Mouse (Mus musculus): ENCODE data around the gene Vrk3. TPM values are rescaled to one million over a fixed set of nuclear protein-coding genes. Genes with fewer than 3 reads are reported as not detected.

The Vrk3 gene
- total RNA-seq, 2 experiments from 2014 or later: 34.8 to 52.3 TPM

DNA sequence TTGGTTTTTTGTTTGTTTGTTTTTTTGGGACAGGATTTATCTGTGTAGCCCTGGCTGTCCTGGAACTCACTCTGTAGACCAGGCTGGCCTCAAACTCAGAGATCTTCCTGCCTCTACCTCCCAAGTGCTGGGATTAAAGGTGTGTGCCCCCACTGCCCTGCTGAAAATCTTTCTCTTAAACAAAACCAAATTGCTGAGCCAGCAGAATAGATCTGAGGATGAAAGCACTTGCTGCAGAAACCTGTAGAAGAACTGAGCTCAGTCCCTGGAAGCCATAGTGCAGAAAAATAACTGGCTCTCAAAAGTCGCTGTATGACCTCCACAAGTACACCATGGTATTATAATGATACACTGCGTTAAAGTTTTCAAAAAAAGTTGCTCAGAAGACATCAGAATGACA is 9.0 kb downstream of the Vrk3 start:
- no peak for ATAC-seq (replicated peaks; ENCODE audit: poor library complexity, severe bottlenecking)

DNA sequence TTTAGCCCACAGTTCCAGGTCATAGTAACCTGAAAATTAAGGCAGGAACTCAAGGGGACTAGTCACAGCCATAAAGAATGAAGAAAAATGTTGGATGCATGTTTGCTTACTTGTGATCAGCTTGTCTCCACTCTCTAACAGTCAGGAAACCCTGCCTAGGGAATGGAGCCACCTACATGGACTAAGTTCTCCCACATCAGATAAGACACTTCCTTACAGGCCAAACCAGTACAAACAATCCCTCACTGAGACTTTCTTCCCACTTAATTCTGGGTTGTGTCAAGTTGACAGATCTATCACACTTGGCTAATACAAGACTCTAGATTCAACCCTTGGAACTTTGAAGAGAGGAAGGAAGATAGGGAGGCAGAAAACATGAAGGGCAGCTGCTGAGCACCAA is 12.2 kb downstream of the Vrk3 start:
- ATAC-seq (replicated peaks; ENCODE audit: poor library complexity, severe bottlenecking): no peak

DNA sequence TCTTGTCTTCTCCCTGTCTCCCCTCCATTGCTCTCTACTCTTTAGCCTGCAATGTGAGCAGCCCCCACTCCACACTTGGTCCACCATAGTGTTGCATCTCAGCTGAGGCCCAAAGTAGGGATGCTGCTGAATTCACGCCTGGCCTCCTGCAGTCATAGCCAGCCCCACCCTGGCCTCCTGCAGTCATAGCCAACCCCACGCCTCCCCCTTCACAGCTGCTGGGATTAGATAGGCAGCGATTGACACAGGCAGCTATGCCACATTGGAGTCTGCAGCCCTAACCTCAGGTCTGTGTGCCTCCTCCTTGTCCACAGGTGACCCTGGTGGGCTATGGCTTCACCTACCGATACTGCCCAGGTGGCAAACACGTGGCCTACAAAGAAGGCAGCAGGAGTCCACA is 19.9 kb downstream of the Vrk3 start:
- ATAC-seq (replicated peaks; ENCODE audit: poor library complexity, severe bottlenecking): no peak

DNA sequence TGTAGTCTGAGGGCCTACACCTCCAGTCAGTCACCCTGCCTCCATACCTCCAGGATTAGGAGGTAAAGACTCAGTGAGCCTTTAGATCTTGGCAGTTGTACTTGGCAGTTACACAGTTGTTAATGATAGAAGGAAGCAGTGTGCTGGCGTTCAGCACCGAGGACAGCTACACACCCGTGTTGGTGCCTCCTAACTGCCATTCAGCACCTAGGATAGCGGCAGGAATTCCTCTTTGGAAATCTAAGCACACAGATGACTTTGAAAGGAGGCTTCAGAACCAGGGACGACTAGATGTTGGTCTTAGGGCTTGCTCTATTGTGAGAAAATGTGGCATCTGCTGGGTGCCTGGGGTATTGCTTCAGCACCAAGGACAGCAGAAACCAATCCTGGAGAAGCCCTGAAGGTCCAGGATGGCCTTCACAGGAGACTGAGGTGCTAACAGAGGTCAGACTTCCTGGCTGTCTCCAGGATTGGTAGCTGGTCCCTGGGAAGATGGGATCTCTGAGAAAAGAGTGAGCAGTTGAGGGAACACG is 21.9 kb downstream of the Vrk3 start:
- ATAC-seq (replicated peaks; ENCODE audit: poor library complexity, severe bottlenecking): peak; percentile 70

DNA sequence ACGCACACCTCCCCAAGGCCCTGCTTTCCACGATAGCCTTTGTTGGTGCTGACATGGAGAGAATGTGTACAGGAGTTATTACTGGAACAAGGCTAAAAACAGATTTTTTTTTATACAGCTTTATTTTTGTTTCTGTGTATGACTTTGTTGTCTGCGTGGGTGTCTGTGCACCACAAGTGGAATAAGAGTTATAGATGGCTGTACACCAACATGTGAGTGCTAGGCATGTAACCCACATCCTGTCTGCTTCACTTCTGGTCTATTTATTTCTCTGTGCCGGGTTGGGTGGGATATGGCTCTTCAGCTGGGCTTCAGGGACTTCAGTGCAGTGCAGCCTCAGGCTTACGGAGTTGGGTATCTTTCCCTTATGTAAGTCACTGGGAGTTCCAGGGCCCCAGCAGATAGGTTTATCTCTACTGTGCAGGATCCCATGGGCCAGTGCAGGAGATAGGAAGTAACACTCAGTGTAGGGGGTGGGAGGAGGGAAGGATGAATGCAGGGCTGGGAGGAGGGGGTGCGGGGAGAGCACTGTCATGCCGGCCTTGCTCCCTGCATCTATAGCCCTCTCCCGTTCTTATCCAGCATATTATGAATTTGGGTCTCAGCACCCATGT is 24.5 kb downstream of the Vrk3 start:
- ATAC-seq (replicated peaks; ENCODE audit: poor library complexity, severe bottlenecking): no peak

DNA sequence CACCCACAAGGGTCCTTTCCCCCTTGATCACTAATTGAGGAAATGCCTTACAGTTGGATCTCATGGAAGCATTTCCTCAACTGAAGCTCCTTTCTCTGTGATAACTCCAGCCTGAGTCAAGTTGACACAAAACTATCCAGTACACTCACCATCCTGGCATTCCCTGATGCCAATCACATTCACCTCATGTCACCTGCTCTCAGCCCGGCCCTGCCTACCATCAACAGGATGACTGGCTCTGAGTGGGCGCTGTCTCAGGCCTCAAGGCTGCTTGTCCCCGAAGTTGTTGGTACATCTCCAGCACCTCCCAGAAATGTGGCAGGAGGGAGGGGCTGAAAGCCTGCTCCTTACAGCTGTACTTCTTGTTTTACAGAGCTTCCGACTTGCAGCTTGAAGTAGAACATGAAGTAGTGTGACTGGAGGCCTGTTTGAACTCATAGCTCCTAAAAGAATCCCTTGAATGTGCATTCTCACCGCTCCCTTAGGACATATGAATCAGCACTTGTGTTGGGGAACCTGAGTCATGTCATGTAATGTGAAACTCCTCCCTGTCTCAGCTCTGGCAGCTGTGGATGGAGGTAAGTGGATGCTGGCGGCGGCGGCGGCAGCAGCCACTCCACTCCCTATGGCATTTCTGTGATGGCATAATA is 28.8 kb downstream of the Vrk3 start:
- ATAC-seq (replicated peaks; ENCODE audit: poor library complexity, severe bottlenecking): no peak

DNA sequence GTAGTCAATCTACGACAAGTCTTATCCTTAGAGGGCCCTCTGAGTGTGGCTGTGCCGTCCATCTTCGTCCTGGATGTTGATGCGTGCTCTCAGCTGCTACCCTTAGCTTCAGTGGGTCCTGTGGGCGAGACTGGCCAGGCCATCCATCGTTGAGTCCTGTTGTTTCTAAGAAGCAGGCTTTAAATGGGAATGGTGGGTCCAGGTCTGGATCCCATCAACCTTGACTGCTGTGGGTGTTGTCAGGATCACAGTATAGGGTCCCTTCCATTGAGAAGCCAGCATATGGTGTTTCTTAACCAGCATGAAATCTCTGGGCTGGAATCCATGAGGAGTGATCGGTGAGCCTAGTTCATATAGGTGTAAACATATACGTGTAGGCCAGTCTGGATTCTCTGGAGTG is 31.9 kb downstream of the Vrk3 start:
- ATAC-seq (replicated peaks; ENCODE audit: poor library complexity, severe bottlenecking): no peak

DNA sequence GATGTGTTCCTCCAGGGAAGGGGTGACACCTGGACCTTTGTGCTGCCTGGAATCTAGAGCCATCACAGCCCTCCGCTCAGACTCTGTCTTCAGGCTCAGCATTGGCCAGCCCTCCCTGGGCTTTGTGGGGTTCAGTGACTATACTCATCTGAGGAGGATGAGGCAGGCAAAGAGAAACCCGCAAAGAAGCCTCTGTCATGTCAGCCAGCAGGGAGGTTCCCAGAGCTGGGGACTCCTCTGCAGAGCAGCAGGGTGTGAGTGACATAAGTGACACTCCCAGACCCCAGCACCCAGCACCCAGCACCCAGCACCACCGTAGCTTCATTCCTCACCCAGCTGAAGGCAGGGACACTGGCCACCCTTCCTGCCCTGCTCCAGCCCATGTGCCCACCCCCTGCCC is 41.3 kb downstream of the Vrk3 start:
- ATAC-seq (replicated peaks; ENCODE audit: poor library complexity, severe bottlenecking): no peak

DNA sequence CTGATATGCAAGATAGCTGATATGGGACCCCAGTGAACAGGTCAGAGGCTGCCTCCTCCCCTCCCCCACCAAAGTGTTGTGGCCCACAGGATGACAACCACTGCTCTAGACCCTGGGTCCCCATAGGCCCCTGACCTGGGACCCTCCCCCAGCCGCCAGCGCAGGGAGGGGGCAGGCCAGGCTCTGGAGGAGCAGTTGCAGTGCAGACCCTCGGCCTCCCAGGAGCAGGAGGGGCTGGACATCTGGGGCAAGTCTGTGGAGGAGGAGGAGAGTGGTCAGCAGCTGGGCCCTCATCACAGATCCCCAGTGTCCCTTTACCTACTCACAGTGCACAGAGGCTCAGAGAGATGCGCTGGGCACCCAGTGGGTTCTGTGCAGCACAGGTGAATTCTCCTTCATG is 41.9 kb downstream of the Vrk3 start:
- no peak for ATAC-seq (replicated peaks; ENCODE audit: poor library complexity, severe bottlenecking)

DNA sequence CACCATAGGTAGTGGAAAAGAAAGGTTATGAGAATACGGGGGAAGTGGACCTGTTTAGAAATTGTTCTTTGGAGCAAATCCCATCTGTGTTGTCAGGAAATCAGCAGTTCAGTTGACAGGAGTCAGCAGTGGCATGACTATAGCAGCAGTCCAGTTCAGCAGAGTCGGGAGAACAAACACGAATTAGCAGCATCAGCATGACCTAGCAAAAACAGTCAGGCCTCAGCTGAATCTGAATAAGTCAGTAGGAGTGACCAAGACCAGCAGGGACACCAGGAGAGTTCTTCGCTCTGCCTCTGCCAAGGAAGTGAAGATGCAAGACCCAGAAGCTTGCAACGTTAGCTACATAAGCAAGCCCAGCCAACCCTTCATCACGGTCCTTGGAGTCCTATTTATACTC is 44.6 kb downstream of the Vrk3 start:
- no peak for ATAC-seq (replicated peaks; ENCODE audit: poor library complexity, severe bottlenecking)

DNA sequence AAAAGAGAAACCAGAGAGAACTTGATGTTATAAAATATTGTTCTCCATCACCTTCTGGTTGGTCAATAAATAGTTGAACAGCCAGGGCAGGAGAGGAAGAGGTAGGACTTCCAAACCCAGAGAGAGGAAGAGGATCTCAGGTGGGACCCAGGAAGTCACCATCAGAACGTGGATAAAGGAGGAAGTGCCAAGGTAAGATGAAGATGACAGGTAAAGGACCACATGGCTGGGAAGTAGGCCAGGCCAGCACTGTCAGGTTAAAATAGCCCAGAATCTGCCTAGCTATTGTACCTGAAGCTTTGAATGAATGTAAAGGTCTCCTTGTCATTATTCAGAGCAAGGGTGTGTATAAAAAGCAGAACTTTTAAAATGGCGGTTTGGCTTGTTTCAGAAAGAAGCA is 60.7 kb downstream of the Vrk3 start:
- ATAC-seq (replicated peaks; ENCODE audit: poor library complexity, severe bottlenecking): no peak

DNA sequence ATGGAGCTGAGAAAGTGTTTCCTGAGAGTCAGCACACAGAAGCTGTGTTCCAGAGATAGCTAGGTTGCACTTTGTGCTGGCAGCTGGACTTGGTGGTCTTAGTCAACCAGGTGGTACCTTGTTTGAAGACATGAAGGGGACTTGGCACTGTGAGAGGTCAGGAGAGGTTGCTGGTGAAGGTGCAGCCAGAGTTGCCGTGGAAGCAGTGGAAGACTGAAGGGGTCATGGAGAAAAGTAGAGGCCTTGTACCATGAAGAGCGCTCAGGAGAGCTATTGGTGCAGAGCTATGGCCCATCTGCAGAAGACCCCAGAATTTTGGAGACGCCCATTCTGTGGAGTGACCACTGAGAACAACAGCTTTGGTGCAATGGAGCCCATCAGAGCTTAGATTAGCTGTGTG is 61.3 kb downstream of the Vrk3 start:
- ATAC-seq (replicated peaks; ENCODE audit: poor library complexity, severe bottlenecking): no peak

DNA sequence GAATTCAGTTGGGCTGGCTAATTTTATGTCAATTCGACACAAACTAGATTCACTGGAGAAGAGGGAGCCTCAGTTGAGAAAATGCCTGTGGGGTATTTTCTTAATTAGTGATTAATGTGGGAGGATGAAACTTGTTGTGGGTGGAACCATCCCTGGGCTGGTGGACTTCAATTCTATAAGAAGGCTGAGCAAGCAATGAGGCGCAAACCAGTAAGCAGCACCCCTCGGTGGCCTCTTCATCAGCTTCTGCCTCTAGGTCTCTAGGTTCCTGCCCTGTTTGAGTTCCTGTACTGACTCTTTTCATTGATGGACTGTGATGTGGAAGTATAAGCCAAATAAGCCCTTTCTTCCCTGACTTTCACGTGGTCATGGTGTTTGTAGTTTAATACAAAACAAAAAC is 62.2 kb downstream of the Vrk3 start:
- no peak for ATAC-seq (replicated peaks; ENCODE audit: poor library complexity, severe bottlenecking)

DNA sequence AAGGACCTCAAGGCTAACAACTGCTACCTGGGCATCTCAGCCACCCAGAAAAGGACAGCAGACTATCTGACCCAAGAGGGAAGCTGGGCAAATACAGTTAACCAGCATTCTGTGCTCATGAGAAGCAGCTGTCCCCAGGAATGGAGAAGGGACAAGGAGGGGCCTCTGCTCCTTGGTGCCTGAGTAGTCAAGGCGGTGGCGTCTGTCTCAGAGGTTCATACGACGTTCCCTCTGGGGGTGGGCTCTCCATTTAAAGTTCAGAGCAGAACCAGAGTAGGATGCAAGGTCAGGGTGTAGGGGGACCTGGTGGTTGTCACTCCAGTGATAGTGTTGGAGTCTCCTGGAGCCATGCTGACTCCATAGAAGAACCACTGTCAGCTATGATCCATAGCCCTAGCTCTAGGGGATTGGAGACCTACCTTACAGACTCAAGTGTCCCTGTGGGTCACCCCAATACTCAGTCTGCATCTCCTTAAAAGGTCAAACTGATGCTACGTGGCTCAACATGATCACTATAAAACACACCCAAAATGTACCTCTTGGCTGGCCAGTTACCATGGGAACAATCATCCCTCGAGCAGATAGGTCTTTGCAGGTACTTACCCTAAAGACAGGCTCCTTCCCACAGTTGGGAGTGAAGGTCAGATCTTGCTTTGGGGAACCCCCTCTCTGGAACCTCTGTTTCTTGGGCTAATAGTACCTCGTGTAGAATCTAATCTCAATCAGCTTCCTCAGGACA is 62.8 kb downstream of the Vrk3 start:
- ATAC-seq (replicated peaks; ENCODE audit: poor library complexity, severe bottlenecking): no peak

DNA sequence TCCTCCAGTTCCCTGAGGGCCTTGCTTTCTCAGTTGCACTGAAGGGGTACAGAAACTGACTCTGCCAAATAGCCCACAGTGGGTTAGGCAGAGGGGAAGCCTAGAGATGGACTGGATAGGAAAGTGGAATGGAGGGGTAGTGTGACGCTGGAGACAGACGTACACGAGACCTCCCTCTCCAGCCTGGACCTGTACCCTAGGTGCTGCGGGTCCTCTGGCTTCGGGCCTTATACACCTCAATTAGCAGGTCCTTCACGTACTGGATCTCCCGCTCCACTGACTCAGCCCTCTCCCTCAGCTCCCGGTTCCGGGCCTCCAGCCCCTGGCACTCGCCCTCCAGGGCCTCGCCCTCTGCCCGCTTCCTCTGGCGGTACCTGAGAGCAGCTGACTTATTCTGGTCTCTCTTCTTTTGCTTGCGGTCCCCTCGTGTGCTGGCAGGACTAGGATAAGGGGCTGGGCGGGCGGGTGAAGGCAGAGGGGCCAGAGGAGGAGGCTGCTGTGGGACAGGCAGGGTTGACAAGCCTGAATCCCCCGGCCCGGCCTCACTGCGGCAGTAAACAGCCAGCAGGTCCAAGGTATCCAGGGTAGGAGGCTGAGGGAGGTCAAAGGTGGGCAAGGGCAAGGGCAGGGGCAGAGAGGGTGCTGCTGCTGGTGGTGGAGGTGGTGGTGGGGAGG is 64.6 kb downstream of the Vrk3 start:
- ATAC-seq (replicated peaks; ENCODE audit: poor library complexity, severe bottlenecking): no peak

DNA sequence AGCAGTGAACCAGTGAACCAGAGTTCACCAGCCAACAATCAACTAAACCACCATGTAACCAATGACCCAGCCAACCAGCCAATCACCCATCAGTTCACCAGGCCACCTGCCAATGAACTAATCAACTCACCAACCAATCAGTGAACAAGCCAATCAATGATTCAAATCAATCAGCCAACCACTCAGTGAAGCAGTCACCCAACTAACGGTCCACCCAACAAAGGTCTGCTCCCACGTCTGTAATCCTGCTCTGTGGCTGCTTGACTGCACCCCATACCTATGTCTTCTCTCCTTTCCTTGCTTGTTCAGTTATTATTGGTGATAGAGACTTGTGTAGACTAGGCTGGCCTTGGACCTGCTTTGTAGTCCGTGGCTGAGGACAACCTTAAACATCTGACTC is 65.8 kb downstream of the Vrk3 start:
- ATAC-seq (replicated peaks; ENCODE audit: poor library complexity, severe bottlenecking): no peak

DNA sequence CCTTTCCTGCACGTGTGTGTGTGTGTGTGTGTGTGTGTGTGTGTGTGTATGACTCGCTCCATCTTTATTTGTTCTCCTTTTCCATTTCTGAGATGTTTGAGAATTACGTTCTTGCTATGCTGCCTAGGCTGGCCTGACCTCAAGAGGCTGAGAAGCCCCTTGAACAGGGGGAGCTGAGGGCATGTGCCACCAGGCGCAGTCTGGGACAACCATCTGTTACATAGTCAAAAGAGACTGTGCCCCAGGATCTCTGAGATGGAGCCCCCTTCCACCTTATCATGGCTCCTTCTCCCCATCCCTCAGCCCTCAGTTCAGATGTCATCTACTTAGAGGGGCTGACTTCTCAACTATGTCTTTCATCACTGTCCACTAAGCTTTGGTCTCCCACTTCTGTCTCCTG is 66.2 kb downstream of the Vrk3 start:
- no peak for ATAC-seq (replicated peaks; ENCODE audit: poor library complexity, severe bottlenecking)

DNA sequence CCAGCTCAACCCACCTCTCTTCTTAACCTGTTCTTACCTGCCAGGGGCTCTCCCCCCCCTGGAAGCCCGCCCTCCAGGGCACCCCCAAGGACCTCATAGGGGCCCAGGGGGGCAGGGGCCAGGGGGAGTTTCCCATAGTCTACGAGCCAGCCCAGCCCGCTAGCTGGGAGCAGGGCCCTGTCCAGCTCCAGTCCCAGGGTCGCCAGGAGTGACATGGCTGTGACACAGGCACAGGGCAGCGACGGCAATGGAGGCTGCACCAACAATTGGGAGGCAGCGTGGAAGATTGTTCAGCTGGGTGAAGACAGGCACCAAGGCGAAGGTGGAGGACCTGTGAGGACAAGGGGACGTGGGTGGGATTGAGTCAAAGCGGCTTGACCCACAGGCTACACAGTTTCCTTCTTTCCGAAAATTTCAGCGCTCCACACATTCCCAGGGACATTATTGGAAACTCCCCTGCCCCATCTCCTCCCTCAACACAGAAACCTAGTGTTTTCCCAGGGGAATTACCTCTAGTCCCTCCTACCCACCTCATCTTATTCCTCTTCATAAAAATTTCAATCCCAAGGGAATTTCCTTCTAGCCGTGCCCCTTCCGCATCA is 66.8 kb downstream of the Vrk3 start:
- ATAC-seq (replicated peaks; ENCODE audit: poor library complexity, severe bottlenecking): no peak

DNA sequence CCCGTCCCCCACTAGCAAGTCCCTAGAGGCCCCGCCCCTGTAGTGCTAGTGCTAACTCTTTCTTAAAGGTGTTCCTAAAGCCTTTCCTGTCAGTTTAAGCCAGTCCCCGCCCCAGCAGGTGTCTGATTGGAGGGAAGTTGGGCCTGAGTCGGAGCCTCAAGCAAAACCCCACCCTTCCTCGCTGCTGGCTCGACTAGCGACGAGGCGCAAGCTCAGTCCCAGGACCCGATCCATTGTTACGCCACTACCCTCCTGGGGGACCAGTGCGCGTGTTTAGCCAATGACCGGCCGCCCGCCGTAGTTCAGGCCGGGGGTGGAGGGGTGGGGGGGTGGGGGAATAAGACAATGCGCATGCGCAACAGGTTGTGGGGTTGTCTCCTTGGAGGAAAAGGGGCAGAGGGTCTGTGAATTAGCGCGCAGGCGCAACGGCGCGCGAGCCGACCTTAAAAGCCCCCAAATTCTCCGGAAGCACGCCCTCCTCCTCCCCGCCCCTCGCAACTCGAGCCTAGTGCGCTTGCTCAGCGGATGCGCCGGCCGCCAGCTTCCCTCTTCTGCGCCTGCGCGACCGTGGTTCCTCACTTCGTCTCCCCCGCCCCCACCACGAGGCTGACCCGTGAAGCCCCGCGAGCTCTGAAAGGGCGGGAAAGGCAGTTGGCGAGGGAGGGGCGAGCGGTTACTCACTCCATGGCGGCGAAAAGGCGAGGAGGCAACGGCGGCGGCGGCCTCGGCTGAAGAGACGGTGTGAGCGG is 67.7 kb downstream of the Vrk3 start, which contains the start of the genes Nup62 and Il4i1:
Gene Nup62, plus strand, starts transcription at position 368 of the 749 bp plus-strand sequence.
Gene Il4i1, plus strand, starts transcription at position 667 of the 749 bp plus-strand sequence.
- peak; percentile 86 for ATAC-seq (replicated peaks; ENCODE audit: poor library complexity, severe bottlenecking)
